Mouse (Mus musculus): ENCODE data around the gene Hhip. TPM values are rescaled to one million over a fixed set of nuclear protein-coding genes. Genes with fewer than 3 reads are reported as not detected.

The Hhip gene
- 3.0 and 3.1 TPM in 2 replicates for polyA plus RNA-seq (2015; fragmentation: Nextera tagmentation; extraction: Ambion mirVana)

DNA sequence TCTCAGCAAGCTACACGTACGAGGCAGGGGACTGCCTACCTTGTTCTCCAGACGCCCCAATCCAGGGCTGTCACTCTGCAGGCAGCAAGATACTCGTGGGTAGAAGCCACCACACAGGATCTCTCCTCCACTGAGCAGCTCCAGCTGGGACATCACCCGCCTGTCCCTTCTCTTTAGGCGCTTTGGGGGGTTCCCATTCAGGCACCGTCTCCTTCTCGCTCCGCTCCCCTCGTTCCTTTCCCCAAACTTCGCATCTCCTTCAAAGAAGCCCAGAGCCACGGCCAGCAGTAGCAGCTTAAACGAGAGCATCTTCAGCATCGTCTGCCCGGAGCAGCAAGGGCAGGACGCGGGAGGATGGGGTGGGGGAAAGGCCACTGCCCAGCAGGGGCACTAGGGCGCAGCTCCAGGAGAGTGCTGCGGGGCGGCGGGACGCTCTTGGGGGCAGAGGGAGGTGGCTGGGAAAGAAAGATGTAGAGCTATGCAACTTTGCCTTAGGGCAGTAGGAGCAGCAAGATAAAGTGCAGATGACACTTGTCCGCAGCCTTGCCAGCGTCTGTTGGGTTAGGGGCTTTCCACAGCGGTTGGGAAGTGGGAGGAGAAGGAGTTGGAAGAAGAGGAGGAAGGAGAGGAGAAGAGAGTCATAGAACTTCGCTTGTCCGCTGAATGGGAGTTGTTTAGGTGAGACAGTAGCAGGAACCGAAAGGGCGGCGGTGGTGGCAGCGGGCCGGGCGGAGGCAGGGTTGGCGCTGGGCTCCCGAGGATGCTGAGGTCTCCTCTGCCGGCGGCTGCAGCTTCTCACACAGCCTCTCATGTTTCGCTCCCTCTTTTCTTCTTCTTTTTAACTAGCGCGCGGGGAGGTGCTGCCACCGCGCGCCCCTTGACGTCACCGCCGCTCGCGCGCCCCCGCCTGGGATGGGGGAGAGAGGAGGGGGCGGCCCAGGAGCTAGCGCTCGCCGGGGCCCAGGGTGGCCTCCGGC, at the start of gene Hhip:
Hhip (minus strand) TSS at position 809 of the 977 bp plus-strand sequence.
- Histone ChIP-seq H3K4me2 (ENCODE audit: low read length) (peak within 1 kb of the TSS; percentile 88), H3K36me3 (ENCODE audit: control insufficient read depth, insufficient read depth, low read length) (no peaks in the 10 kb centered on the region), H3K27me3 (replicated peaks; ENCODE audit: control insufficient read depth, insufficient read depth, low read length) (peaks cover 8% of the 10 kb centered on the region), H3K4me3 (ENCODE audit: low read length) (peak within 1 kb of the TSS; percentile 64), H3K27ac (ENCODE audit: low read depth, low read length) (no peak within 1 kb of the TSS), H3K4me1 (ENCODE audit: control insufficient read depth, insufficient read depth, low read depth, low read length) (peaks cover 13% of the 10 kb centered on the region), H3K9me3 (ENCODE audit: control insufficient read depth, low read length) (0 out of 2 replicates have a peak, but pooled peaks cover 2% of the 10 kb centered on the region), H3K9ac (ENCODE audit: low read depth, low read length) (peak within 1 kb of the TSS; percentile 62)
- ATAC-seq, result peak; percentile 83
- under 1% methylated on average over 43 of the region's 56 CpGs for WGBS

DNA sequence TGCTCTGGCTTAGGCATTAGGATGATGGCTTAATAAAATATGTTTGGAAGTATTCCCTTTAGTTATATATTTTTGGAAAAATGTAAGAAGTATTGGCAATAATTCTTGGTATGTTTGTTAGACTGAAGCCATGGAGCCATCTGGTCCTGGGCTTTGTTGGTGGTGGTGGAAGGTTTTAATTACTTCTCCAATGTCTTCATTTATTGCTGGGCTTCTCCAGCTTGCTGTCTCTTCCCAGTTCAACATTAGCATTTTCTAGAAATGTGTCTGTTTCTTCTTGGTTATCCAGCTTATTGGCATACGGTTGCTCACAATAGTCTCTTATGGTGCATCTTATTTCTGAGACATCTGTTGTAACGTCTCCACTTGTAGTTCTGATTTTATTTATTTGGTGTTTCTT, 29.2 kb upstream of the Hhip start:
- ATAC-seq, result no peak
- H3K4me2 ChIP-seq (ENCODE audit: low read length), result no peak overlapping the region
- no peaks in the 10 kb centered on the region for H3K4me1 ChIP-seq (ENCODE audit: control insufficient read depth, insufficient read depth, low read depth, low read length)
- H3K9ac ChIP-seq (ENCODE audit: low read depth, low read length), result no peak overlapping the region
- no peaks in the 10 kb centered on the region for H3K9me3 ChIP-seq (ENCODE audit: control insufficient read depth, low read length)
- no peaks in the 10 kb centered on the region for H3K36me3 ChIP-seq (ENCODE audit: control insufficient read depth, insufficient read depth, low read length)
- whole genome bisulfite sequencing, result 92% methylated on average over 2 of the region's 2 CpGs
- no peaks in the 10 kb centered on the region for H3K27me3 ChIP-seq (replicated peaks; ENCODE audit: control insufficient read depth, insufficient read depth, low read length)
- no peak overlapping the region for H3K4me3 ChIP-seq (ENCODE audit: low read length)
- no peak overlapping the region for H3K27ac ChIP-seq (ENCODE audit: low read depth, low read length)

DNA sequence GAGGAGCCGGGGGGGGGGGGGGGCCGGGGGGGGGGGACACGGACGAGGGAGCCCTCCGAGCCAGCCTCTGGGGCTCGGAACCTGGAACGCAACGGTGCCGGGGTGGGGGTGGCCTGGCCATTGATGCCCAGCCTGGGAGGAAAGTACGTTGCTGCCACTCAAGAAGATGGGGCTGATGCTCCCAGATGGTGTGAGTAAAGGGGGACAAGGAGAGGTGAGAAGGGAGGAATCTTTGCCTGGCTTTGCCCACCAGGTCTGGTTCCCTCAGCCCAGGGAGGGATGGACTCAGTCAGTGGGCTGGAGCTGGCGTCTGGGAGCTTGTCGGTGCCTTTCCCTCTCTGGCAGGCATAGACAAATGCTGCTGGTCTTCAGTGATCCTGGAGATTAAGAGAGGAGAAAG, 387 bp upstream of the Hhip start:
- peak overlapping the region; percentile 88 for H3K4me2 ChIP-seq (ENCODE audit: low read length)
- 0 out of 2 replicates have a peak, but pooled peaks cover 2% of the 10 kb centered on the region for H3K9me3 ChIP-seq (ENCODE audit: control insufficient read depth, low read length)
- peak overlapping the region; percentile 62 for H3K9ac ChIP-seq (ENCODE audit: low read depth, low read length)
- no peaks in the 10 kb centered on the region for H3K36me3 ChIP-seq (ENCODE audit: control insufficient read depth, insufficient read depth, low read length)
- H3K4me3 ChIP-seq (ENCODE audit: low read length), result peak overlapping the region; percentile 64
- H3K27me3 ChIP-seq (replicated peaks; ENCODE audit: control insufficient read depth, insufficient read depth, low read length), result peaks cover 6% of the 10 kb centered on the region; the same call in 1 of the 2 replicates
- ATAC-seq, result peak; percentile 53
- H3K4me1 ChIP-seq (ENCODE audit: control insufficient read depth, insufficient read depth, low read depth, low read length), result peaks cover 13% of the 10 kb centered on the region
- H3K27ac ChIP-seq (ENCODE audit: low read depth, low read length), result no peak overlapping the region
- WGBS, result under 1% methylated on average over 10 of the region's 12 CpGs

GRCm38 (mm10) chr8:80056331-80057070, 1.3 kb downstream of the Hhip start:
- Histone ChIP-seq H3K27ac (ENCODE audit: low read depth, low read length) (no peak overlapping the region), H3K36me3 (ENCODE audit: control insufficient read depth, insufficient read depth, low read length) (no peaks in the 10 kb centered on the region), H3K4me1 (ENCODE audit: control insufficient read depth, insufficient read depth, low read depth, low read length) (peaks cover 13% of the 10 kb centered on the region), H3K9ac (ENCODE audit: low read depth, low read length) (no peak overlapping the region), H3K27me3 (replicated peaks; ENCODE audit: control insufficient read depth, insufficient read depth, low read length) (peaks cover 10% of the 10 kb centered on the region), H3K9me3 (ENCODE audit: control insufficient read depth, low read length) (0 out of 2 replicates have a peak, but pooled peaks cover 2% of the 10 kb centered on the region), H3K4me3 (ENCODE audit: low read length) (peak overlapping the region; percentile 64), H3K4me2 (ENCODE audit: low read length) (peak overlapping the region; percentile 88)
- WGBS, result 7% methylated on average over 13 of the region's 13 CpGs
- no peak for ATAC-seq

GRCm38 (mm10) chr8:80055777-80056176, 2.0 kb downstream of the Hhip start:
- WGBS, result 4% methylated on average over 10 of the region's 10 CpGs
- Histone ChIP-seq H3K4me3 (ENCODE audit: low read length) (peak overlapping the region; percentile 34), H3K36me3 (ENCODE audit: control insufficient read depth, insufficient read depth, low read length) (no peaks in the 10 kb centered on the region), H3K9me3 (ENCODE audit: control insufficient read depth, low read length) (0 out of 2 replicates have a peak, but pooled peaks cover 2% of the 10 kb centered on the region), H3K27ac (ENCODE audit: low read depth, low read length) (no peak overlapping the region), H3K4me1 (ENCODE audit: control insufficient read depth, insufficient read depth, low read depth, low read length) (peaks cover 13% of the 10 kb centered on the region), H3K4me2 (ENCODE audit: low read length) (peak overlapping the region; percentile 88), H3K27me3 (replicated peaks; ENCODE audit: control insufficient read depth, insufficient read depth, low read length) (peaks cover 11% of the 10 kb centered on the region), H3K9ac (ENCODE audit: low read depth, low read length) (peak overlapping the region; percentile 27; the same call in 1 of the 2 replicates)
- ATAC-seq, result peak; percentile 47

GRCm38 (mm10) chr8:80055094-80055493, 2.7 kb downstream of the Hhip start:
- 33% methylated on average over 6 of the region's 6 CpGs for WGBS
- peaks cover 15% of the 10 kb centered on the region for H3K27me3 ChIP-seq (replicated peaks; ENCODE audit: control insufficient read depth, insufficient read depth, low read length)

DNA sequence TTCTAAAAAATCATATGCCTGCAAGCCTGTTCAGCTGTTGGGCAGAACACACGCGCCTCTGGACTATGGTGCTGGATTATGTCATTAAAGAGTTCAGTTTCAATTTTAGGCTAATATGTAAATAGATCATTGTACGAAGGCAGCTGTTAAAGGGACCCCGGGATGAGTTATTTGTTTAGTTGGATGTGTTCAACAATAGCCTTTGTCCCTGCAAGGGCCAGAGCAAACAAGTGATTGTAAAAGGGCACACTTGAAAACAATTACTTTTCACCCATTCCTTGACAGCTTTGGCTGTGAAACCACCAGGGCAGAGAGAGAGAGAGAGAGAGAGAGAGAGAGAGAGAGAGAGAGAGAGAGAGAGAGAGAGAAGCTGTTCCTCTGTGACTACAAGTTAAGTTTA, 3.6 kb downstream of the Hhip start:
- no peaks in the 10 kb centered on the region for H3K36me3 ChIP-seq (ENCODE audit: control insufficient read depth, insufficient read depth, low read length)
- WGBS, result 12% methylated on average over 4 of the region's 4 CpGs
- peaks cover 13% of the 10 kb centered on the region for H3K4me1 ChIP-seq (ENCODE audit: control insufficient read depth, insufficient read depth, low read depth, low read length)
- H3K27me3 ChIP-seq (replicated peaks; ENCODE audit: control insufficient read depth, insufficient read depth, low read length), result peaks cover 13% of the 10 kb centered on the region
- no peak overlapping the region for H3K4me3 ChIP-seq (ENCODE audit: low read length)
- no peak overlapping the region for H3K4me2 ChIP-seq (ENCODE audit: low read length)
- no peak overlapping the region for H3K27ac ChIP-seq (ENCODE audit: low read depth, low read length)
- ATAC-seq, result no peak
- no peak overlapping the region for H3K9ac ChIP-seq (ENCODE audit: low read depth, low read length)
- H3K9me3 ChIP-seq (ENCODE audit: control insufficient read depth, low read length), result no peaks in the 10 kb centered on the region

More at GRCm38 (mm10) chr8:80055094-80055493, 2.7 kb downstream of the Hhip start:
- peak overlapping the region; percentile 88 for H3K4me2 ChIP-seq (ENCODE audit: low read length)
- peaks cover 13% of the 10 kb centered on the region for H3K4me1 ChIP-seq (ENCODE audit: control insufficient read depth, insufficient read depth, low read depth, low read length)
- H3K36me3 ChIP-seq (ENCODE audit: control insufficient read depth, insufficient read depth, low read length), result no peaks in the 10 kb centered on the region
- no peak overlapping the region for H3K27ac ChIP-seq (ENCODE audit: low read depth, low read length)
- H3K9me3 ChIP-seq (ENCODE audit: control insufficient read depth, low read length), result no peaks in the 10 kb centered on the region
- no peak overlapping the region for H3K9ac ChIP-seq (ENCODE audit: low read depth, low read length)
- no peak for ATAC-seq
- peak overlapping the region; percentile 34; the same call in 1 of the 2 replicates for H3K4me3 ChIP-seq (ENCODE audit: low read length)

GRCm38 (mm10) chr8:80052838-80053237, 5.0 kb downstream of the Hhip start:
- no peaks in the 10 kb centered on the region for H3K9me3 ChIP-seq (ENCODE audit: control insufficient read depth, low read length)

More at GRCm38 (mm10) chr8:80052838-80053237, 5.0 kb downstream of the Hhip start:
- peaks cover 11% of the 10 kb centered on the region for H3K4me1 ChIP-seq (ENCODE audit: control insufficient read depth, insufficient read depth, low read depth, low read length)
- no peak overlapping the region for H3K4me3 ChIP-seq (ENCODE audit: low read length)
- no peak overlapping the region for H3K9ac ChIP-seq (ENCODE audit: low read depth, low read length)
- no peak overlapping the region for H3K4me2 ChIP-seq (ENCODE audit: low read length)
- H3K27ac ChIP-seq (ENCODE audit: low read depth, low read length), result no peak overlapping the region
- no peak for ATAC-seq
- no peaks in the 10 kb centered on the region for H3K36me3 ChIP-seq (ENCODE audit: control insufficient read depth, insufficient read depth, low read length)
- H3K27me3 ChIP-seq (replicated peaks; ENCODE audit: control insufficient read depth, insufficient read depth, low read length), result peaks cover 16% of the 10 kb centered on the region
- 76% methylated on average over 1 of the region's 1 CpGs for WGBS
